Mouse (Mus musculus): ENCODE data around the gene Idnk. TPM values are rescaled to one million over a fixed set of nuclear protein-coding genes. Genes with fewer than 3 reads are reported as not detected.

Gene Idnk
- total and polyA plus RNA-seq, 3 experiments = 29.5 to 50.3 TPM; not detected in 1

- no peak for TF ChIP-seq EP300 (IDR thresholded peaks at IDR 0.05; ENCODE audit: low read depth in 1 of 2, low read length in 2 of 2)
- TF ChIP-seq POLR2A (IDR thresholded peaks at IDR 0.05; ENCODE audit: control insufficient read depth in 1 of 2, insufficient read depth in 1 of 2, low read depth in 1 of 2, low read length in 2 of 2, poor library complexity in 1 of 2) = no peak
- TF ChIP-seq UBTF (IDR thresholded peaks at IDR 0.05; ENCODE audit: borderline replicate concordance, insufficient read depth, low read depth, low read length) = no peak
- TF ChIP-seq USF1 (IDR thresholded peaks at IDR 0.05; ENCODE audit: low read depth, low read length) = no peak
- no peak for TF ChIP-seq MAX (IDR thresholded peaks at IDR 0.05; ENCODE audit: low read length)
- no peak for TF ChIP-seq RCOR1 (IDR thresholded peaks at IDR 0.05; ENCODE audit: low read depth, low read length)
- TF ChIP-seq ZKSCAN1 (IDR thresholded peaks at IDR 0.05; ENCODE audit: low read depth, low read length) = no peak
- no peak for TF ChIP-seq MAZ (IDR thresholded peaks at IDR 0.05; ENCODE audit: low read depth, low read length)
- no peak for TF ChIP-seq MYC (IDR thresholded peaks at IDR 0.05; ENCODE audit: low read depth, low read length)
- TF ChIP-seq SIN3A (IDR thresholded peaks at IDR 0.05; ENCODE audit: low read length) = no peak
- no peak for TF ChIP-seq NELFE (IDR thresholded peaks at IDR 0.05; ENCODE audit: low read depth, low read length)
- TF ChIP-seq RAD21 (IDR thresholded peaks at IDR 0.05; ENCODE audit: low read depth, low read length) = no peak
- no peak for TF ChIP-seq CHD1 (IDR thresholded peaks at IDR 0.05; ENCODE audit: low read depth, low read length)
- no peak for TF ChIP-seq USF2 (IDR thresholded peaks at IDR 0.05; ENCODE audit: borderline replicate concordance in 1 of 2, insufficient read depth in 1 of 2, low read depth in 1 of 2, low read length in 2 of 2)
- no peak for TF ChIP-seq TAL1 (IDR thresholded peaks at IDR 0.05; ENCODE audit: low read length)
- no peak for TF ChIP-seq ZMIZ1 (IDR thresholded peaks at IDR 0.05; ENCODE audit: low read depth, low read length)
- TF ChIP-seq TCF12 (IDR thresholded peaks at IDR 0.05; ENCODE audit: low read depth, low read length) = no peak
- no peak for TF ChIP-seq KAT2A (conservative IDR thresholded peaks at IDR 0.05; ENCODE audit: low read depth, low read length)
- Histone ChIP-seq H3K79me2 (ENCODE audit: control insufficient read depth, insufficient read depth, low read length, poor library complexity) (peaks cover 3% of the 10 kb centered on the region), H3K9ac (ENCODE audit: control insufficient read depth, low read depth, low read length, poor library complexity, severe bottlenecking) (no peak overlapping the region), H3K36me3 (ENCODE audit: control insufficient read depth in 1 of 2, insufficient read depth in 2 of 2, low read length in 2 of 2) (peaks cover 0 to 47% of the 10 kb centered on the region in 2 experiments; a peak in 2 of 4 replicates), H3K27ac (ENCODE audit: control insufficient read depth, low read depth, low read length) (no peak overlapping the region), H3K4me1 (ENCODE audit: control insufficient read depth in 1 of 2, insufficient read depth in 2 of 2, low read length in 2 of 2) (no peaks in the 10 kb centered on the region), H3K4me3 (ENCODE audit: control insufficient read depth in 1 of 2, insufficient read depth in 1 of 2, low read depth in 2 of 2, low read length in 2 of 2) (no peak overlapping the region), H3K27me3 (ENCODE audit: control insufficient read depth in 1 of 2, insufficient read depth in 2 of 2, low read length in 2 of 2) (no peaks in the 10 kb centered on the region), H3K9me3 (replicated peaks; ENCODE audit: insufficient read depth, low read length) (no peaks in the 10 kb centered on the region)
- DNase-seq (ENCODE audit: low read depth, low spot score) = no peak
These were observed 30.3 kb downstream of the Idnk start for GRCm38 (mm10) chr13:58187751-58188150.

- H3K4me1 ChIP-seq (ENCODE audit: control insufficient read depth in 1 of 2, insufficient read depth in 2 of 2, low read length in 2 of 2) = no peaks in the 10 kb centered on the region
- H3K4me3 ChIP-seq (ENCODE audit: control insufficient read depth in 1 of 2, insufficient read depth in 1 of 2, low read depth in 2 of 2, low read length in 2 of 2) = no peak overlapping the region
- peak; percentile 49 for TF ChIP-seq RAD21 (IDR thresholded peaks at IDR 0.05; ENCODE audit: low read depth, low read length)
- no peak for TF ChIP-seq SIN3A (IDR thresholded peaks at IDR 0.05; ENCODE audit: low read length)
- TF ChIP-seq CTCF (IDR thresholded peaks at IDR 0.05 in 2 of 3, conservative IDR thresholded peaks at IDR 0.05 in 1 of 3; ENCODE audit: control insufficient read depth in 1 of 3, insufficient read depth in 1 of 3, low read depth in 2 of 3, low read length in 3 of 3, poor library complexity in 1 of 3, severe bottlenecking in 1 of 3) = peak; percentile 93 to 96 (median 93)
- no peak for TF ChIP-seq GABPA (IDR thresholded peaks at IDR 0.05; ENCODE audit: low read depth, low read length)
- no peak; the same call in 1 of the 2 replicates for TF ChIP-seq ZC3H11A (IDR thresholded peaks at IDR 0.05; ENCODE audit: low read depth, low read length)
- peak; percentile 73 for TF ChIP-seq SMC3 (IDR thresholded peaks at IDR 0.05; ENCODE audit: low read depth, low read length)
- peaks cover 0 to 42% of the 10 kb centered on the region in 2 experiments; a peak in 2 of 4 replicates for H3K36me3 ChIP-seq (ENCODE audit: control insufficient read depth in 1 of 2, insufficient read depth in 2 of 2, low read length in 2 of 2)
- H3K27me3 ChIP-seq (ENCODE audit: control insufficient read depth in 1 of 2, insufficient read depth in 2 of 2, low read length in 2 of 2) = no peaks in the 10 kb centered on the region
- no peaks in the 10 kb centered on the region for H3K9me3 ChIP-seq (replicated peaks; ENCODE audit: insufficient read depth, low read length)
- DNase-seq (ENCODE audit: low read depth, low spot score) = peak; percentile 84
- H3K79me2 ChIP-seq (ENCODE audit: control insufficient read depth, insufficient read depth, low read length, poor library complexity) = peaks cover 3% of the 10 kb centered on the region
- no peak overlapping the region for H3K9ac ChIP-seq (ENCODE audit: control insufficient read depth, low read depth, low read length, poor library complexity, severe bottlenecking)
- no peak overlapping the region for H3K27ac ChIP-seq (ENCODE audit: control insufficient read depth, low read depth, low read length)
These were observed 31.0 kb downstream of the Idnk start for GRCm38 (mm10) chr13:58188412-58188811.

Measured in MEL (cell line).